Mouse (Mus musculus): ENCODE measurements around the gene Actl7b.

DNA sequence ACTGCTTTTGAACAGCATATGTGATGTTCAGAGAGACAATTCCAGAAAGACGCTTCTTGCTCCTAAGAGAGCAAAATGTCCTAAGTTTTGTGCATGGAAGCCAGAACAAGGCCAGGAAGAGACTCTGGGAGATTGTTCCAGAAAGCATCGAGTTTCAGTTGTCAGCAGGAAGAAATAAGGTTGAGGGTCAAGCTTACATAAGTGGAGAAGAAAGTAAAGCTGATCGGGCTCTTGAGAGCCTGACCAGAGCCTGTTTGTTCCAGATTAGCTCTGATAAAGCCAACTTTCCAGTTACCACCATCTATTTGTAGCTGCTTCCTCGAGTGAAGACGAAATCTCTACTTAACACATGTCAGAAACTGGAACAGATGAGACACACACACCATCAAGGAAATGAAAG, 42.6 kb downstream of the Actl7b start:
- TF ChIP-seq CTCF (IDR thresholded peaks at IDR 0.05; ENCODE audit: control insufficient read depth, insufficient read depth, insufficient replicate concordance, low read depth, low read length) = no peak
- no peak for TF ChIP-seq POLR2A (IDR thresholded peaks at IDR 0.05; ENCODE audit: control insufficient read depth, low read depth, low read length)
